Mouse (Mus musculus) hindbrain, embryonic 10.5 days (tissue): Measurements from ENCODE around the gene Ube2s. TPM values are rescaled to one million over a fixed set of nuclear protein-coding genes. Genes with fewer than 3 reads are reported as not detected.

Source experiments
- DNase-seq: peaks from one replicate; pipeline ENCODE4 v3.0.0-alpha.2; 2017; ENCODE audit warnings: low spot score
- H3K27ac ChIP-seq: fragments of 300-500 bp; sonication (generic); 2 replicates; pipeline ENCODE4 v1.5.1; 2016; ENCODE audit warnings: mild to moderate bottlenecking, moderate library complexity
- H3K27me3 ChIP-seq: fragments of 300-500 bp; sonication (generic); 2 replicates; pipeline ENCODE4 v1.6.1; 2016; ENCODE audit warnings: mild to moderate bottlenecking; ENCODE audit not compliant: poor library complexity, insufficient read depth, severe bottlenecking
- H3K36me3 ChIP-seq: fragments of 300-500 bp; sonication (generic); 2 replicates; pipeline ENCODE4 v1.6.1; 2016; ENCODE audit warnings: mild to moderate bottlenecking, moderate library complexity
- H3K4me1 ChIP-seq: fragments of 300-500 bp; sonication (generic); replicated peaks from 2 replicates; pipeline ENCODE4 v1.6.1; 2016; ENCODE audit warnings: mild to moderate bottlenecking
- H3K4me3 ChIP-seq: fragments of 300-500 bp; sonication (generic); 2 replicates; pipeline ENCODE4 v1.5.1; 2016; ENCODE audit warnings: mild to moderate bottlenecking, moderate library complexity
- H3K9me3 ChIP-seq: fragments of 300-500 bp; sonication (generic); 2 replicates; pipeline ENCODE4 v1.6.1; 2016; ENCODE audit warnings: mild to moderate bottlenecking, moderate library complexity
- WGBS: fragments of 180-500 bp; shearing (Covaris S2); methylation state at CpG from one replicate; pipeline ENCODE4 v1.1.7; 2016; 5-methylcytosine and 5-hydroxymethylcytosine counted together
- polyA plus RNA-seq: library from polyadenylated mRNA; unstranded; fragments of >200 nt; fragmentation: Nextera tagmentation; extraction: Ambion mirVana; gene quantifications from 2 replicates; pipeline ENCODE4 v1.2.1, GENCODE M21; 2016

Ube2s gene
- polyA plus RNA-seq, 1 experiment from 2014 or later = 452 TPM

- H3K4me3 ChIP-seq = no peak overlapping the region
- peaks cover 19% of the 10 kb centered on the region for H3K4me1 ChIP-seq
- H3K27me3 ChIP-seq = peaks cover 59% of the 10 kb centered on the region
- H3K27ac ChIP-seq = no peak overlapping the region
- H3K9me3 ChIP-seq = 0 out of 2 replicates have a peak, but pooled peaks cover 3% of the 10 kb centered on the region
- DNase-seq = no peak
- no peaks in the 10 kb centered on the region for H3K36me3 ChIP-seq
- 81% methylated on average over 14 of the region's 14 CpGs for WGBS
These were observed 28.6 kb downstream of the Ube2s start for GRCm38 (mm10) chr7:4783667-4784268.

- peaks cover 59% of the 10 kb centered on the region for H3K27me3 ChIP-seq
These were observed 29.6 kb downstream of the Ube2s start, which contains the start of the genes Il11 and Tmem190 for GRCm38 (mm10) chr7:4782759-4783158. TSS of gene Il11 (minus strand) at chr7:4782859. TSS of gene Tmem190 (plus strand) at chr7:4782937.

GRCm38 (mm10) chr7:4782130-4782529, 30.3 kb downstream of the Ube2s start:
- no peak for DNase-seq
- Histone ChIP-seq H3K4me1 (peaks cover 26% of the 10 kb centered on the region), H3K4me3 (no peak overlapping the region), H3K27me3 (peaks cover 59% of the 10 kb centered on the region), H3K36me3 (no peaks in the 10 kb centered on the region), H3K27ac (no peak overlapping the region), H3K9me3 (0 out of 2 replicates have a peak, but pooled peaks cover 6% of the 10 kb centered on the region)
- WGBS = 43% methylated on average over 3 of the region's 3 CpGs

More at GRCm38 (mm10) chr7:4782759-4783158, 29.6 kb downstream of the Ube2s start, which contains the start of the genes Il11 and Tmem190:
- Histone ChIP-seq H3K9me3 (0 out of 2 replicates have a peak, but pooled peaks cover 6% of the 10 kb centered on the region), H3K4me3 (no peak within 1 kb of the TSS), H3K4me1 (peaks cover 20% of the 10 kb centered on the region), H3K27ac (0 out of 2 replicates have a peak within 1 kb of the TSS, but pooled peaks have one; percentile 12), H3K36me3 (no peaks in the 10 kb centered on the region)
- no peak for DNase-seq
- 78% methylated on average over 2 of the region's 2 CpGs for WGBS

- DNase-seq = no peak
- Histone ChIP-seq H3K36me3 (no peaks in the 10 kb centered on the region), H3K4me3 (no peak overlapping the region), H3K4me1 (peaks cover 33% of the 10 kb centered on the region), H3K9me3 (0 out of 2 replicates have a peak, but pooled peaks cover 6% of the 10 kb centered on the region), H3K27me3 (peaks cover 74% of the 10 kb centered on the region), H3K27ac (no peak overlapping the region)
- WGBS = 53% methylated on average over 5 of the region's 5 CpGs
These were observed 32.5 kb downstream of the Ube2s start for GRCm38 (mm10) chr7:4779921-4780320.

- Histone ChIP-seq H3K4me1 (peaks cover 33% of the 10 kb centered on the region), H3K27me3 (peaks cover 84% of the 10 kb centered on the region), H3K27ac (peak overlapping the region; percentile 59), H3K9me3 (0 out of 2 replicates have a peak, but pooled peaks cover 6% of the 10 kb centered on the region), H3K4me3 (peak overlapping the region; percentile 44), H3K36me3 (no peaks in the 10 kb centered on the region)
- DNase-seq = no peak
- WGBS = 3% methylated on average over 20 of the region's 20 CpGs
These were observed 34.3 kb downstream of the Ube2s start for GRCm38 (mm10) chr7:4777851-4778637.

GRCm38 (mm10) chr7:4776861-4777830, 35.2 kb downstream of the Ube2s start:
- Histone ChIP-seq H3K27ac (peak overlapping the region; percentile 59), H3K36me3 (no peaks in the 10 kb centered on the region), H3K4me1 (peaks cover 33% of the 10 kb centered on the region), H3K4me3 (peak overlapping the region; percentile 44), H3K9me3 (0 out of 2 replicates have a peak, but pooled peaks cover 6% of the 10 kb centered on the region), H3K27me3 (peaks cover 77% of the 10 kb centered on the region)
- 1% methylated on average over 55 of the region's 56 CpGs for WGBS
- peak; percentile 87 for DNase-seq

GRCm38 (mm10) chr7:4776131-4776530, 36.3 kb downstream of the Ube2s start:
- no peak for DNase-seq
- no peaks in the 10 kb centered on the region for H3K36me3 ChIP-seq
- WGBS = 53% methylated on average over 10 of the region's 10 CpGs
- no peak overlapping the region for H3K27ac ChIP-seq
- 0 out of 2 replicates have a peak, but pooled peaks cover 6% of the 10 kb centered on the region for H3K9me3 ChIP-seq
- peaks cover 28% of the 10 kb centered on the region for H3K4me1 ChIP-seq
- H3K4me3 ChIP-seq = no peak overlapping the region
- peaks cover 72% of the 10 kb centered on the region for H3K27me3 ChIP-seq

GRCm38 (mm10) chr7:4771202-4771601, 41.2 kb downstream of the Ube2s start, which contains the start of gene Fam71e2:
TSS of gene Fam71e2 (minus strand) at chr7:4771302.
- WGBS = 72% methylated on average over 5 of the region's 5 CpGs
- H3K27ac ChIP-seq = no peak within 1 kb of the TSS

GRCm38 (mm10) chr7:4764946-4765710, 47.3 kb downstream of the Ube2s start:
- no peak for DNase-seq
- 20% methylated on average over 4 of the region's 4 CpGs for WGBS
- Histone ChIP-seq H3K9me3 (no peaks in the 10 kb centered on the region), H3K27me3 (no peaks in the 10 kb centered on the region), H3K4me3 (no peak overlapping the region), H3K4me1 (peaks cover 10% of the 10 kb centered on the region), H3K36me3 (no peaks in the 10 kb centered on the region), H3K27ac (no peak overlapping the region)

More at GRCm38 (mm10) chr7:4771202-4771601, 41.2 kb downstream of the Ube2s start, which contains the start of gene Fam71e2:
- no peaks in the 10 kb centered on the region for H3K9me3 ChIP-seq
- H3K4me3 ChIP-seq = 0 out of 2 replicates have a peak within 1 kb of the TSS, but pooled peaks have one; percentile 7
- H3K27me3 ChIP-seq = peaks cover 23% of the 10 kb centered on the region
- no peak for DNase-seq
- H3K36me3 ChIP-seq = no peaks in the 10 kb centered on the region
- H3K4me1 ChIP-seq = no peaks in the 10 kb centered on the region; the same call in 1 of the 2 replicates

GRCm38 (mm10) chr7:4759670-4760069, 52.7 kb downstream of the Ube2s start:
- Histone ChIP-seq H3K36me3 (no peaks in the 10 kb centered on the region), H3K4me3 (no peak overlapping the region), H3K9me3 (peaks cover 2% of the 10 kb centered on the region; the same call in 1 of the 2 replicates), H3K27ac (no peak overlapping the region), H3K4me1 (peaks cover under 1% of the 10 kb centered on the region; the same call in 1 of the 2 replicates), H3K27me3 (peaks cover 4% of the 10 kb centered on the region; the same call in 1 of the 2 replicates)
- WGBS = 58% methylated on average over 1 of the region's 1 CpGs
- DNase-seq = no peak

GRCm38 (mm10) chr7:4752821-4753570, 59.4 kb downstream of the Ube2s start, which contains the start of gene Cox6b2:
TSS of gene Cox6b2 (minus strand) at chr7:4753094.
- H3K27ac ChIP-seq = peak within 1 kb of the TSS; percentile 76
- WGBS = 5% methylated on average over 24 of the region's 24 CpGs
- H3K9me3 ChIP-seq = peaks cover 2% of the 10 kb centered on the region; the same call in 1 of the 2 replicates
- H3K4me3 ChIP-seq = peak within 1 kb of the TSS; percentile 47
- no peaks in the 10 kb centered on the region for H3K36me3 ChIP-seq
- peaks cover 22% of the 10 kb centered on the region for H3K4me1 ChIP-seq
- peak; percentile 89 for DNase-seq
- peaks cover 14% of the 10 kb centered on the region for H3K27me3 ChIP-seq
